ENCODE assay signal across 8 mouse cellular contexts in the genomic region with DNA sequence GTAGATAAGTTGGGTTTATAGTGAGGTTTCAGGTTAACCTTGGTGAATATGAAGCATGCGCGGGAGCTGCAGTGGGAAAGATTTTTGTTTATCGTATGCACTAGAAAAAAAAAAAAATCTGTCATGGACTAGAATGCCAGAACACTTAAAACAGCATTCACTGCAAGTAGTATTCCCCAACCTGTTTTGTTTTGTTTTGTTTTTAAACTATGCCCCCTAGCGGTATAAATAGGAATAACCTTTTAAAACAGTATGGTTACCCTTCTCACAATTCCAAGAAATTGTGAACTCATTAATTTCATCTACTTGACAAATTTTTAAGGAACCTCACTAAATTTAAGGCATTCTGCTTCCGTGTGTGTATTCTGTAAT.
A peak's percentile ranks its signal among the peaks of the same experiment; 100 is the strongest.
DNase-seq lines count a peak whose midpoint lies in the region; ATAC-seq and TF ChIP-seq lines count a peak whose summit lies in the region.

No protein-coding gene starts in this region.

- peak overlapping the region; percentile 87 for H3K27ac ChIP-seq in kidney, embryonic 15.5 days
- peak overlapping the region; percentile 70 for H3K27ac ChIP-seq in intestine, embryonic 16.5 days (ENCODE audit: low read length)

- DNase-seq in kidney, adult 18-20 months = no peak
- DNase-seq in MEL-GATA-1-ER (ENCODE audit: extremely low read depth, low read depth) = peak; percentile 83
- DNase-seq in gastrocnemius, postnatal 25 days = no peak
- DNase-seq in urinary bladder, postnatal 10 days (ENCODE audit: low spot score) = no peak

- no peaks in the 10 kb centered on the region for H3K27me3 ChIP-seq in kidney, embryonic 15.5 days
- H3K27me3 ChIP-seq in intestine, embryonic 16.5 days (replicated peaks; ENCODE audit: control insufficient read depth, insufficient read depth, low read length) = no peaks in the 10 kb centered on the region
- no peaks in the 10 kb centered on the region for H3K27me3 ChIP-seq in myocyte (ENCODE audit: control insufficient read depth, insufficient read depth, insufficient read length)

- no peak overlapping the region for H3ac ChIP-seq in myocyte (ENCODE audit: control insufficient read depth, insufficient read length)

- no peaks in the 10 kb centered on the region for H3K79me2 ChIP-seq in myocyte (ENCODE audit: control insufficient read depth, insufficient read depth)

- H3K9ac ChIP-seq in kidney, embryonic 15.5 days = peak overlapping the region; percentile 53
- peak overlapping the region; percentile 80 for H3K9ac ChIP-seq in intestine, embryonic 16.5 days (ENCODE audit: low read depth, low read length)

- H3K4me1 ChIP-seq in kidney, embryonic 15.5 days = no peaks in the 10 kb centered on the region
- H3K4me1 ChIP-seq in intestine, embryonic 16.5 days (ENCODE audit: control insufficient read depth, insufficient read depth, low read length) = no peaks in the 10 kb centered on the region

- no peaks in the 10 kb centered on the region for H3K36me3 ChIP-seq in kidney, embryonic 15.5 days
- H3K36me3 ChIP-seq in intestine, embryonic 16.5 days (ENCODE audit: control insufficient read depth, insufficient read depth, low read length) = no peaks in the 10 kb centered on the region
- H3K36me3 ChIP-seq in myocyte (ENCODE audit: control insufficient read depth, insufficient read depth) = no peaks in the 10 kb centered on the region

- peak overlapping the region; percentile 88 for H3K4me2 ChIP-seq in kidney, embryonic 15.5 days
- peak overlapping the region; percentile 82 for H3K4me2 ChIP-seq in intestine, embryonic 16.5 days (ENCODE audit: low read depth, low read length)
- peak overlapping the region; percentile 100 for H3K4me2 ChIP-seq in myocyte (ENCODE audit: low read depth)

- ATAC-seq in kidney, embryonic 15.5 days (replicated peaks; ENCODE audit: low FRiP score) = peak; percentile 64
- ATAC-seq in erythroblast, adult 5-6 weeks (replicated peaks; ENCODE audit: low FRiP score, poor library complexity, severe bottlenecking) = peak; percentile 75
- ATAC-seq in intestine, embryonic 16.5 days = peak; percentile 70

- peak overlapping the region; percentile 64 for H3K4me3 ChIP-seq in kidney, embryonic 15.5 days (replicated peaks)
- H3K4me3 ChIP-seq in intestine, embryonic 16.5 days (ENCODE audit: low read length) = peak overlapping the region; percentile 60
- peak overlapping the region; percentile 33 for H3K4me3 ChIP-seq in myocyte

- no peaks in the 10 kb centered on the region for H3K9me3 ChIP-seq in kidney, embryonic 15.5 days (replicated peaks)
- H3K9me3 ChIP-seq in intestine, embryonic 16.5 days (ENCODE audit: control insufficient read depth, low read length) = no peaks in the 10 kb centered on the region

- WGBS in kidney, embryonic 15.5 days = 2% methylated on average over 5 of the region's 5 CpGs
- WGBS in intestine, embryonic 16.5 days = 1% methylated on average over 5 of the region's 5 CpGs

- no peak for TF ChIP-seq POLR2A in myocyte (IDR thresholded peaks at IDR 0.05; ENCODE audit: insufficient read length, low read depth)

TF ChIP-seq in myocyte, 11 proteins besides CTCF, POLR2A, EP300 and RAD21:
- TF ChIP-seq SRF (IDR thresholded peaks at IDR 0.05; ENCODE audit: control insufficient read depth, insufficient read length, low read depth) (no peak), TCF3 (IDR thresholded peaks at IDR 0.05; ENCODE audit: insufficient read length, low read depth) (no peak), REST (IDR thresholded peaks at IDR 0.05; ENCODE audit: insufficient read depth, insufficient read length) (no peak), POLR2AphosphoS2 (IDR thresholded peaks at IDR 0.05; ENCODE audit: insufficient read length, low read depth) (no peak), MYOD1 (IDR thresholded peaks at IDR 0.05; ENCODE audit: control insufficient read depth in 1 of 3, insufficient read length in 2 of 3, low read depth in 2 of 3) (no peak), USF1 (IDR thresholded peaks at IDR 0.05; ENCODE audit: low read depth) (no peak), TCF12 (IDR thresholded peaks at IDR 0.05; ENCODE audit: insufficient read depth, poor library complexity, severe bottlenecking) (no peak), CEBPB (IDR thresholded peaks at IDR 0.05; ENCODE audit: insufficient read depth, poor library complexity, severe bottlenecking) (no peak), MYOG (IDR thresholded peaks at IDR 0.05; ENCODE audit: control insufficient read depth in 1 of 3, insufficient read depth in 1 of 3, insufficient read length in 2 of 3, low read depth in 2 of 3) (no peak), MAX (IDR thresholded peaks at IDR 0.05; ENCODE audit: low read depth) (no peak), E2F4 (IDR thresholded peaks at IDR 0.05; ENCODE audit: insufficient read depth) (no peak)
TF ChIP-seq in myocyte: peak in this region for 0.
